Mouse (Mus musculus) brain, embryonic 14.5 days (tissue): ENCODE data around the gene Klhdc8a.

Experiments
- CTCF ChIP-seq: fragments of 200-500 bp; IDR thresholded peaks from 2 replicates; pipeline ENCODE4 v1.5.1; 2012; ENCODE audit warnings: inconsistent platforms, mild to moderate bottlenecking, moderate library complexity, borderline replicate concordance; ENCODE audit not compliant: insufficient read depth, insufficient read length; ENCODE audit errors: extremely low read depth
- POLR2A ChIP-seq: fragments of 200-500 bp; IDR thresholded peaks from 2 replicates; pipeline ENCODE4 v1.6.1; 2012; ENCODE audit warnings: mild to moderate bottlenecking, inconsistent platforms, borderline replicate concordance; ENCODE audit not compliant: poor library complexity, insufficient read depth, insufficient read length, severe bottlenecking; ENCODE audit errors: extremely low read depth

DNA sequence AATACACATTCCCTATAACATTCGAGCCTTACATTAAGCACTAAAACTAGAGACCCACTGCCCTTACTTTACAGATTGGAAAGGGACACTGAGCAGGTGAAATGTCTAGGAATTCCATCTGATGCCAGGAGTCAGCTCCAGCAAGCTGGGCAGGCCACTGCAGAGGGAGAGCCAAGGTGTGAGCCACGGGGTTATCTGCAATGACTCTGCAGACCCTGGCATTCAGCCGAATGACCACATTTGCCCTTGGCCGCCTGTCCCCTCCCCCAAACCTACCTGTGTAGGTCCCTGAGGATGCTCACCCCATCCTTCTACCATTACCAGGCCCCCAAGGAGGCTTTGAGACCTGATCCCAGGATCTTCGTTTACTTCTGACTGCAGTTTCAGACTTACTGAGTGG lies 1.3 kb downstream of the Klhdc8a start:
- no peak for TF ChIP-seq CTCF
- no peak for TF ChIP-seq POLR2A
